Mouse (Mus musculus): Measurements from ENCODE around the gene Tmem87b. TPM values are rescaled to one million over a fixed set of nuclear protein-coding genes. Genes with fewer than 3 reads are reported as not detected.

Tmem87b gene
- polyA plus RNA-seq, 1 experiment from 2014 or later: 25.3 TPM

GRCm38 (mm10) chr2:128812761-128813160, 5.2 kb upstream of the Tmem87b start:
- Histone ChIP-seq H3K27ac (ENCODE audit: low read length) (no peak overlapping the region), H3K9me3 (replicated peaks; ENCODE audit: control insufficient read depth, low read length) (no peaks in the 10 kb centered on the region), H3K4me3 (ENCODE audit: low read length) (no peak overlapping the region), H3K9ac (ENCODE audit: low read length) (no peak overlapping the region), H3K4me1 (ENCODE audit: control insufficient read depth, insufficient read depth, low read length) (peaks cover 10% of the 10 kb centered on the region), H3K36me3 (ENCODE audit: control insufficient read depth, insufficient read depth) (no peaks in the 10 kb centered on the region), H3K4me2 (ENCODE audit: low read depth, low read length) (no peak overlapping the region), H3K27me3 (ENCODE audit: control insufficient read depth, insufficient read depth, low read length) (no peaks in the 10 kb centered on the region)
- WGBS: 51% methylated on average over 2 of the region's 2 CpGs
- no peak for ATAC-seq (replicated peaks; ENCODE audit: extremely low read depth, insufficient read depth, low FRiP score)

- Histone ChIP-seq H3K27ac (ENCODE audit: low read length) (no peak overlapping the region), H3K27me3 (ENCODE audit: control insufficient read depth, insufficient read depth, low read length) (no peaks in the 10 kb centered on the region), H3K36me3 (ENCODE audit: control insufficient read depth, insufficient read depth) (no peaks in the 10 kb centered on the region), H3K4me3 (ENCODE audit: low read length) (no peak overlapping the region), H3K9me3 (replicated peaks; ENCODE audit: control insufficient read depth, low read length) (no peaks in the 10 kb centered on the region), H3K4me2 (ENCODE audit: low read depth, low read length) (no peak overlapping the region), H3K4me1 (ENCODE audit: control insufficient read depth, insufficient read depth, low read length) (peaks cover 18% of the 10 kb centered on the region), H3K9ac (ENCODE audit: low read length) (no peak overlapping the region)
- 86% methylated on average over 1 of the region's 1 CpGs for WGBS
- no peak for ATAC-seq (replicated peaks; ENCODE audit: extremely low read depth, insufficient read depth, low FRiP score)
Observed at GRCm38 (mm10) chr2:128816311-128816710, 1.6 kb upstream of the Tmem87b start.

GRCm38 (mm10) chr2:128816916-128817315, 1.0 kb upstream of the Tmem87b start:
- 40% methylated on average over 6 of the region's 6 CpGs for WGBS
- peak overlapping the region; percentile 71; the same call in 1 of the 2 replicates for H3K9ac ChIP-seq (ENCODE audit: low read length)
- H3K9me3 ChIP-seq (replicated peaks; ENCODE audit: control insufficient read depth, low read length): no peaks in the 10 kb centered on the region
- H3K4me3 ChIP-seq (ENCODE audit: low read length): peak overlapping the region; percentile 83
- H3K27ac ChIP-seq (ENCODE audit: low read length): peak overlapping the region; percentile 59
- H3K4me1 ChIP-seq (ENCODE audit: control insufficient read depth, insufficient read depth, low read length): peaks cover 18% of the 10 kb centered on the region
- no peaks in the 10 kb centered on the region for H3K36me3 ChIP-seq (ENCODE audit: control insufficient read depth, insufficient read depth)
- peak overlapping the region; percentile 72 for H3K4me2 ChIP-seq (ENCODE audit: low read depth, low read length)
- ATAC-seq (replicated peaks; ENCODE audit: extremely low read depth, insufficient read depth, low FRiP score): no peak
- no peaks in the 10 kb centered on the region for H3K27me3 ChIP-seq (ENCODE audit: control insufficient read depth, insufficient read depth, low read length)

GRCm38 (mm10) chr2:128817387-128817785, 532 bp upstream of the Tmem87b start:
- ATAC-seq (replicated peaks; ENCODE audit: extremely low read depth, insufficient read depth, low FRiP score): peak; percentile 34
- peak overlapping the region; percentile 72 for H3K4me2 ChIP-seq (ENCODE audit: low read depth, low read length)
- H3K9ac ChIP-seq (ENCODE audit: low read length): peak overlapping the region; percentile 71
- under 1% methylated on average over 7 of the region's 7 CpGs for WGBS
- H3K4me3 ChIP-seq (ENCODE audit: low read length): peak overlapping the region; percentile 83
- H3K9me3 ChIP-seq (replicated peaks; ENCODE audit: control insufficient read depth, low read length): no peaks in the 10 kb centered on the region
- no peaks in the 10 kb centered on the region for H3K36me3 ChIP-seq (ENCODE audit: control insufficient read depth, insufficient read depth)
- H3K27me3 ChIP-seq (ENCODE audit: control insufficient read depth, insufficient read depth, low read length): no peaks in the 10 kb centered on the region
- H3K4me1 ChIP-seq (ENCODE audit: control insufficient read depth, insufficient read depth, low read length): peaks cover 18% of the 10 kb centered on the region
- peak overlapping the region; percentile 92 for H3K27ac ChIP-seq (ENCODE audit: low read length)

GRCm38 (mm10) chr2:128818956-128819643, 1.2 kb downstream of the Tmem87b start:
- peaks cover 18% of the 10 kb centered on the region for H3K4me1 ChIP-seq (ENCODE audit: control insufficient read depth, insufficient read depth, low read length)
- peak overlapping the region; percentile 86 for H3K9ac ChIP-seq (ENCODE audit: low read length)
- no peaks in the 10 kb centered on the region for H3K27me3 ChIP-seq (ENCODE audit: control insufficient read depth, insufficient read depth, low read length)
- peak overlapping the region; percentile 83 for H3K4me3 ChIP-seq (ENCODE audit: low read length)
- H3K36me3 ChIP-seq (ENCODE audit: control insufficient read depth, insufficient read depth): no peaks in the 10 kb centered on the region
- H3K9me3 ChIP-seq (replicated peaks; ENCODE audit: control insufficient read depth, low read length): no peaks in the 10 kb centered on the region
- no peak for ATAC-seq (replicated peaks; ENCODE audit: extremely low read depth, insufficient read depth, low FRiP score)
- H3K4me2 ChIP-seq (ENCODE audit: low read depth, low read length): peak overlapping the region; percentile 73
- WGBS: 12% methylated on average over 14 of the region's 14 CpGs
- peak overlapping the region; percentile 91 for H3K27ac ChIP-seq (ENCODE audit: low read length)

GRCm38 (mm10) chr2:128820631-128821030, 2.7 kb downstream of the Tmem87b start:
- H3K9me3 ChIP-seq (replicated peaks; ENCODE audit: control insufficient read depth, low read length): no peaks in the 10 kb centered on the region
- ATAC-seq (replicated peaks; ENCODE audit: extremely low read depth, insufficient read depth, low FRiP score): no peak
- WGBS: 88% methylated on average over 2 of the region's 2 CpGs
- no peak overlapping the region for H3K9ac ChIP-seq (ENCODE audit: low read length)
- H3K4me3 ChIP-seq (ENCODE audit: low read length): no peak overlapping the region
- no peak overlapping the region for H3K27ac ChIP-seq (ENCODE audit: low read length)
- no peaks in the 10 kb centered on the region; the same call in 1 of the 2 replicates for H3K36me3 ChIP-seq (ENCODE audit: control insufficient read depth, insufficient read depth)
- H3K4me1 ChIP-seq (ENCODE audit: control insufficient read depth, insufficient read depth, low read length): peaks cover 13% of the 10 kb centered on the region
- no peaks in the 10 kb centered on the region for H3K27me3 ChIP-seq (ENCODE audit: control insufficient read depth, insufficient read depth, low read length)
- H3K4me2 ChIP-seq (ENCODE audit: low read depth, low read length): no peak overlapping the region

GRCm38 (mm10) chr2:128823893-128824292, 6.0 kb downstream of the Tmem87b start:
- 81% methylated on average over 5 of the region's 5 CpGs for WGBS
- no peak for ATAC-seq (replicated peaks; ENCODE audit: extremely low read depth, insufficient read depth, low FRiP score)
- no peaks in the 10 kb centered on the region for H3K9me3 ChIP-seq (replicated peaks; ENCODE audit: control insufficient read depth, low read length)
- H3K4me3 ChIP-seq (ENCODE audit: low read length): no peak overlapping the region
- peaks cover 8% of the 10 kb centered on the region for H3K4me1 ChIP-seq (ENCODE audit: control insufficient read depth, insufficient read depth, low read length)
- peaks cover 3% of the 10 kb centered on the region; the same call in 1 of the 2 replicates for H3K36me3 ChIP-seq (ENCODE audit: control insufficient read depth, insufficient read depth)
- no peak overlapping the region for H3K9ac ChIP-seq (ENCODE audit: low read length)
- no peak overlapping the region for H3K4me2 ChIP-seq (ENCODE audit: low read depth, low read length)
- no peak overlapping the region for H3K27ac ChIP-seq (ENCODE audit: low read length)
- H3K27me3 ChIP-seq (ENCODE audit: control insufficient read depth, insufficient read depth, low read length): no peaks in the 10 kb centered on the region

GRCm38 (mm10) chr2:128827787-128828186, 9.9 kb downstream of the Tmem87b start:
- Histone ChIP-seq H3K9ac (ENCODE audit: low read length) (no peak overlapping the region), H3K27ac (ENCODE audit: low read length) (no peak overlapping the region), H3K4me3 (ENCODE audit: low read length) (no peak overlapping the region), H3K4me1 (ENCODE audit: control insufficient read depth, insufficient read depth, low read length) (no peaks in the 10 kb centered on the region), H3K9me3 (replicated peaks; ENCODE audit: control insufficient read depth, low read length) (no peaks in the 10 kb centered on the region), H3K27me3 (ENCODE audit: control insufficient read depth, insufficient read depth, low read length) (no peaks in the 10 kb centered on the region), H3K4me2 (ENCODE audit: low read depth, low read length) (no peak overlapping the region), H3K36me3 (ENCODE audit: control insufficient read depth, insufficient read depth) (peaks cover 25% of the 10 kb centered on the region)
- WGBS: 93% methylated on average over 1 of the region's 1 CpGs
- no peak for ATAC-seq (replicated peaks; ENCODE audit: extremely low read depth, insufficient read depth, low FRiP score)

GRCm38 (mm10) chr2:128832611-128833010, 14.7 kb downstream of the Tmem87b start:
- Histone ChIP-seq H3K9me3 (replicated peaks; ENCODE audit: control insufficient read depth, low read length) (no peaks in the 10 kb centered on the region), H3K4me1 (ENCODE audit: control insufficient read depth, insufficient read depth, low read length) (no peaks in the 10 kb centered on the region), H3K27ac (ENCODE audit: low read length) (no peak overlapping the region), H3K4me3 (ENCODE audit: low read length) (no peak overlapping the region), H3K36me3 (ENCODE audit: control insufficient read depth, insufficient read depth) (peaks cover 41% of the 10 kb centered on the region), H3K9ac (ENCODE audit: low read length) (no peak overlapping the region), H3K27me3 (ENCODE audit: control insufficient read depth, insufficient read depth, low read length) (no peaks in the 10 kb centered on the region), H3K4me2 (ENCODE audit: low read depth, low read length) (no peak overlapping the region)
- WGBS: 77% methylated on average over 3 of the region's 3 CpGs
- ATAC-seq (replicated peaks; ENCODE audit: extremely low read depth, insufficient read depth, low FRiP score): no peak
